Comparison of ENCODE assay signal across 8 mouse cellular contexts in the genomic region with DNA sequence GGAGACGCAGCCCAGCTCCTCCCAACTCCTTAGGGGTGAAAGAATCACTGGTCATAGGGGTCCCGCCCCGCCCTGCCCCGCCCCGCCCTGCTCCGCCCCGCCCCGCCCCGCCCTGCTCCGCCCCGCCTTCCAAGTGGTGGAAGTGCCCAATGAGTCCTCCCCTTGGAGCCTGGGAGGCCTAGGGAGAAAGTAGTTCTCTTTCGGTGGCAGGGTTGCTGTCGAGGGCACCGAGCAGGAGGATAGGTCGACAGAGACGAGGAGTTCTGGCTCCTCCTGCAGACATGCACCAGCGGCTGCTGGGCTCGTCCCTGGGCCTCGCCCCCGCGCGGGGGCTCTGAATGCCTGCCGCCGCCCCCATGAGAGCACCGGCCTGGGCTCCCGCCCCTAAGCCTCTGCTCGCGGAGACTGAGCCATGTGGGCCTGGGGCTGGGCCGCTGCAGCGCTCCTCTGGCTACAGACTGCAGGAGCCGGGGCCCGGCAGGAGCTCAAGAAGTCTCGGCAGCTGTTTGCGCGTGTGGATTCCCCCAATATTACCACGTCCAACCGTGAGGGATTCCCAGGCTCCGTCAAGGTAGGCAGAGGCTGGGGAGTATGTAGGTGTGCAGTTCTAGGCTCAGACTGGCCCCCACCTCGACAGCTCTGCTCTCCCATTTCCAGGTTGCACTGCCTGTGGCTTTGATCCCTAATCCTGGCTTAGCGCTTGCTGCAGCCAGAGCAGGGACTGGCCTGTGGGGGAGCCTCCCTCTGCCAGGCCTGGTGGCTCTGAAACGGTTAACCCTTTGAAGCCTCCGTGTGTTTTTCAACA. TPM values are rescaled to one million over a fixed set of nuclear protein-coding genes. Genes with fewer than 3 reads are reported as not detected.
DNase-seq lines count a peak whose midpoint lies in the region; ATAC-seq and TF ChIP-seq lines count a peak whose summit lies in the region.

Gene C1qtnf12, plus strand, starts transcription at position 152 of the 805 bp plus-strand sequence.

- H3K36me3 ChIP-seq in forebrain, embryonic 13.5 days (ENCODE audit: poor library complexity, severe bottlenecking): peaks cover 49% of the 10 kb centered on the region
- H3K36me3 ChIP-seq in heart, postnatal 0 days (replicated peaks; ENCODE audit: control insufficient read depth, insufficient read depth, low read length): peaks cover 21% of the 10 kb centered on the region
- H3K36me3 ChIP-seq in neural tube, embryonic 15.5 days: peaks cover 38% of the 10 kb centered on the region

- TF ChIP-seq EP300 in heart, postnatal 0 days (IDR thresholded peaks at IDR 0.05; ENCODE audit: low read depth): no peak

- H3K4me2 ChIP-seq in forebrain, embryonic 13.5 days: peak within 1 kb of the TSS; percentile 77
- H3K4me2 ChIP-seq in heart, postnatal 0 days (ENCODE audit: low read depth, low read length): peak within 1 kb of the TSS; percentile 87
- peak within 1 kb of the TSS; percentile 75 for H3K4me2 ChIP-seq in neural tube, embryonic 15.5 days

- H3K27ac ChIP-seq in bone marrow, adult 2 months (ENCODE audit: control insufficient read depth, insufficient read depth, low read depth, low read length, poor library complexity): peak within 1 kb of the TSS; percentile 41
- H3K27ac ChIP-seq in forebrain, embryonic 13.5 days: 0 out of 2 replicates have a peak within 1 kb of the TSS, but pooled peaks have one; percentile 14
- no peak within 1 kb of the TSS for H3K27ac ChIP-seq in heart, postnatal 0 days (ENCODE audit: low read depth)
- 0 out of 2 replicates have a peak within 1 kb of the TSS, but pooled peaks have one; percentile 41 for H3K27ac ChIP-seq in neural tube, embryonic 15.5 days (replicated peaks)

- ATAC-seq in CD4-positive, CD25-positive, alpha-beta regulatory T cell, adult 4 months: peak; percentile 62
- ATAC-seq in forebrain, embryonic 13.5 days: peak; percentile 64
- ATAC-seq in heart, postnatal 0 days (ENCODE audit: insufficient read depth, low read depth): peak; percentile 80
- no peak for ATAC-seq in neural tube, embryonic 15.5 days (ENCODE audit: low FRiP score)

- no peak for TF ChIP-seq CTCF in bone marrow, adult 2 months (IDR thresholded peaks at IDR 0.05; ENCODE audit: control insufficient read depth, insufficient read depth, low read length)
- TF ChIP-seq CTCF in heart, postnatal 0 days (IDR thresholded peaks at IDR 0.05; ENCODE audit: low read depth): no peak
- no peak for TF ChIP-seq CTCF in lung, adult 2 months (IDR thresholded peaks at IDR 0.05; ENCODE audit: insufficient read depth, low read length)

- H3K4me1 ChIP-seq in bone marrow, adult 2 months (ENCODE audit: control insufficient read depth, insufficient read depth, low read length): no peaks in the 10 kb centered on the region; the same call in 1 of the 2 replicates
- H3K4me1 ChIP-seq in forebrain, embryonic 13.5 days: peaks cover 13% of the 10 kb centered on the region
- 0 out of 2 replicates have a peak, but pooled peaks cover 5% of the 10 kb centered on the region for H3K4me1 ChIP-seq in heart, postnatal 0 days (ENCODE audit: control insufficient read depth, insufficient read depth)
- H3K4me1 ChIP-seq in lung, adult 2 months (ENCODE audit: control insufficient read depth, insufficient read depth, low read length): no peaks in the 10 kb centered on the region
- peaks cover 15% of the 10 kb centered on the region for H3K4me1 ChIP-seq in neural tube, embryonic 15.5 days

- H3K9me3 ChIP-seq in forebrain, embryonic 13.5 days (replicated peaks): no peaks in the 10 kb centered on the region
- H3K9me3 ChIP-seq in heart, postnatal 0 days (replicated peaks; ENCODE audit: control insufficient read depth, low read length): no peaks in the 10 kb centered on the region
- no peaks in the 10 kb centered on the region for H3K9me3 ChIP-seq in neural tube, embryonic 15.5 days (replicated peaks)

- peak within 1 kb of the TSS; percentile 58 for H3K4me3 ChIP-seq in bone marrow, adult 2 months (replicated peaks; ENCODE audit: control insufficient read depth, low read depth, low read length)
- peak within 1 kb of the TSS; percentile 44 for H3K4me3 ChIP-seq in forebrain, embryonic 13.5 days
- peak within 1 kb of the TSS; percentile 61 for H3K4me3 ChIP-seq in heart, postnatal 0 days (ENCODE audit: low read depth, low read length)
- peak within 1 kb of the TSS; percentile 64 for H3K4me3 ChIP-seq in lung, adult 2 months (replicated peaks; ENCODE audit: extremely low read depth, low read depth, low read length)
- H3K4me3 ChIP-seq in neural tube, embryonic 15.5 days (replicated peaks): peak within 1 kb of the TSS; percentile 42

- 2% methylated on average over 41 of the region's 42 CpGs for WGBS in bone marrow, adult 2 months
- 1% methylated on average over 41 of the region's 42 CpGs for WGBS in forebrain, embryonic 13.5 days
- 2% methylated on average over 37 of the region's 42 CpGs for WGBS in heart, postnatal 0 days
- 2% methylated on average over 42 of the region's 42 CpGs for WGBS in lung, adult 2 months
- 1% methylated on average over 40 of the region's 42 CpGs for WGBS in neural tube, embryonic 15.5 days

- peak; percentile 65 for TF ChIP-seq POLR2A in bone marrow, adult 2 months (IDR thresholded peaks at IDR 0.05; ENCODE audit: borderline replicate concordance, control insufficient read depth, low read depth, low read length)
- peak; percentile 54; the same call in 1 of the 2 replicates for TF ChIP-seq POLR2A in lung, adult 2 months (IDR thresholded peaks at IDR 0.05; ENCODE audit: borderline replicate concordance, extremely low read depth, low read depth, low read length)

- peak; percentile 30 for DNase-seq in heart, postnatal 0 days (ENCODE audit: low spot score)
- peak; percentile 65 to 87 for DNase-seq in kidney, postnatal 25 days
- peak; percentile 45 for DNase-seq in lung, adult 2 months
- no peak for DNase-seq in urinary bladder, adult 2 months (ENCODE audit: low spot score)

- peak within 1 kb of the TSS; percentile 74 for H3K9ac ChIP-seq in forebrain, embryonic 13.5 days
- peak within 1 kb of the TSS; percentile 57 for H3K9ac ChIP-seq in heart, postnatal 0 days (replicated peaks; ENCODE audit: low read depth, low read length)
- H3K9ac ChIP-seq in neural tube, embryonic 15.5 days (replicated peaks): peak within 1 kb of the TSS; percentile 57

- H3K27me3 ChIP-seq in forebrain, embryonic 13.5 days: no peaks in the 10 kb centered on the region
- H3K27me3 ChIP-seq in heart, postnatal 0 days (ENCODE audit: control insufficient read depth, insufficient read depth, low read length): no peaks in the 10 kb centered on the region
- H3K27me3 ChIP-seq in neural tube, embryonic 15.5 days (replicated peaks): no peaks in the 10 kb centered on the region

RNA-seq across cellular contexts. Expression of gene C1qtnf12, which starts in this region (rescaled TPM):
- polyA plus RNA-seq in CD4-positive, CD25-positive, alpha-beta regulatory T cell, adult 4 months (2017; shearing (Covaris generic)): 1 to 10 TPM; 7.6 TPM
- polyA plus RNA-seq in bone marrow, adult 2 months (2011; ENCODE audit: insufficient read depth, insufficient read length, low replicate concordance, missing spikeins): 53.0 and 132 TPM in 2 replicates
- 7.0 and 10.1 TPM in 2 replicates for polyA plus RNA-seq in forebrain, embryonic 13.5 days (2015; fragmentation: Nextera tagmentation; extraction: Ambion mirVana)
- 42.5 and 51.4 TPM in 2 replicates for total RNA-seq in heart, postnatal 0 days (2014; rRNA removed; ENCODE audit: low replicate concordance)
- polyA plus RNA-seq in heart, postnatal 0 days (2015; fragmentation: Nextera tagmentation; extraction: Ambion mirVana): 20.5 and 20.8 TPM in 2 replicates
- 22.1 and 23.1 TPM in 2 replicates for polyA plus RNA-seq in lung, adult 2 months (2012; rRNA removed)
- polyA plus RNA-seq in neural tube, embryonic 15.5 days (2015; fragmentation: Nextera tagmentation; extraction: Ambion mirVana): 15.3 and 17.2 TPM in 2 replicates
- 27.5 and 29.9 TPM in 2 replicates for polyA plus RNA-seq in urinary bladder, adult 2 months (2012; rRNA removed)
